Mouse (Mus musculus): ENCODE results near the gene Sec16a.
A peak's percentile ranks its signal among the peaks of the same experiment; 100 is the strongest.

The Sec16a gene

GRCm38 (mm10) chr2:26441261-26441660 lies 3.8 kb downstream of the Sec16a start:
- DNase-seq (ENCODE audit: low spot score in 2 of 2): no peak

GRCm38 (mm10) chr2:26439671-26440070 lies 5.3 kb downstream of the Sec16a start:
- DNase-seq (ENCODE audit: low spot score in 2 of 2): no peak

- DNase-seq (ENCODE audit: low spot score in 2 of 2): no peak
These were observed 6.6 kb downstream of the Sec16a start for GRCm38 (mm10) chr2:26438373-26438772.

- DNase-seq (ENCODE audit: low spot score in 2 of 2): no peak
These were observed 7.8 kb downstream of the Sec16a start for GRCm38 (mm10) chr2:26437221-26437620.

GRCm38 (mm10) chr2:26434791-26435572 lies 10.0 kb downstream of the Sec16a start:
- DNase-seq (ENCODE audit: low spot score in 2 of 2): no peak

- DNase-seq (ENCODE audit: low spot score in 2 of 2): no peak
These were observed 15.2 kb downstream of the Sec16a start for GRCm38 (mm10) chr2:26429851-26430250.

- no peak for DNase-seq (ENCODE audit: low spot score in 2 of 2)
These were observed 20.5 kb downstream of the Sec16a start for GRCm38 (mm10) chr2:26424541-26424940.

GRCm38 (mm10) chr2:26423086-26423485 lies 21.9 kb downstream of the Sec16a start:
- DNase-seq (ENCODE audit: low spot score in 2 of 2): no peak

GRCm38 (mm10) chr2:26421969-26422368 lies 23.0 kb downstream of the Sec16a start:
- no peak for DNase-seq (ENCODE audit: low spot score in 2 of 2)

GRCm38 (mm10) chr2:26418120-26418519 lies 26.9 kb downstream of the Sec16a start:
- DNase-seq (ENCODE audit: low spot score in 2 of 2): no peak

- DNase-seq (ENCODE audit: low spot score in 2 of 2): no peak
These were observed 27.9 kb downstream of the Sec16a start for GRCm38 (mm10) chr2:26417066-26417465.

GRCm38 (mm10) chr2:26410931-26411411 lies 34.0 kb downstream of the Sec16a start:
- no peak for DNase-seq (ENCODE audit: low spot score in 2 of 2)

GRCm38 (mm10) chr2:26410091-26410490 lies 34.9 kb downstream of the Sec16a start:
- no peak for DNase-seq (ENCODE audit: low spot score in 2 of 2)

GRCm38 (mm10) chr2:26409362-26409761 lies 35.7 kb downstream of the Sec16a start:
- DNase-seq (ENCODE audit: low spot score in 2 of 2): peak in 1 of 2 experiments; percentile 31

GRCm38 (mm10) chr2:26408515-26409356 lies 36.3 kb downstream of the Sec16a start, which contains the start of gene Inpp5e:
Gene Inpp5e (minus strand): TSS chr2:26409203.
- peak; percentile 94 to 97 for DNase-seq (ENCODE audit: low spot score in 2 of 2)

GRCm38 (mm10) chr2:26403306-26403705 lies 41.7 kb downstream of the Sec16a start:
- no peak for DNase-seq (ENCODE audit: low spot score in 2 of 2)

- no peak for DNase-seq (ENCODE audit: low spot score in 2 of 2)
These were observed 42.8 kb downstream of the Sec16a start for GRCm38 (mm10) chr2:26402265-26402664.

GRCm38 (mm10) chr2:26401023-26401422 lies 44.0 kb downstream of the Sec16a start:
- DNase-seq (ENCODE audit: low spot score in 2 of 2): no peak

- no peak for DNase-seq (ENCODE audit: low spot score in 2 of 2)
These were observed 44.7 kb downstream of the Sec16a start for GRCm38 (mm10) chr2:26400296-26400695.

GRCm38 (mm10) chr2:26399647-26400046 lies 45.4 kb downstream of the Sec16a start:
- DNase-seq (ENCODE audit: low spot score in 2 of 2): peak; percentile 70

- peak in 1 of 2 experiments; percentile 30 for DNase-seq (ENCODE audit: low spot score in 2 of 2)
These were observed 46.0 kb downstream of the Sec16a start for GRCm38 (mm10) chr2:26398978-26399377.

- DNase-seq (ENCODE audit: low spot score in 2 of 2): no peak
These were observed 53.4 kb downstream of the Sec16a start for GRCm38 (mm10) chr2:26391617-26392016.

GRCm38 (mm10) chr2:26390954-26391353 lies 54.1 kb downstream of the Sec16a start:
- DNase-seq (ENCODE audit: low spot score in 2 of 2): no peak
